Mouse (Mus musculus): ENCODE data around the gene Cntfr.

- no peak for TF ChIP-seq POLR2A (IDR thresholded peaks at IDR 0.05; ENCODE audit: insufficient read depth, low read depth, low read length)
- TF ChIP-seq CTCF (IDR thresholded peaks at IDR 0.05; ENCODE audit: insufficient read depth, low read depth, low read length) = no peak
Observed at GRCm38 (mm10) chr4:41681176-41681575, 15.7 kb downstream of the Cntfr start.
